Mouse (Mus musculus): ENCODE results near the gene Cacna2d3.

The Cacna2d3 gene

DNA sequence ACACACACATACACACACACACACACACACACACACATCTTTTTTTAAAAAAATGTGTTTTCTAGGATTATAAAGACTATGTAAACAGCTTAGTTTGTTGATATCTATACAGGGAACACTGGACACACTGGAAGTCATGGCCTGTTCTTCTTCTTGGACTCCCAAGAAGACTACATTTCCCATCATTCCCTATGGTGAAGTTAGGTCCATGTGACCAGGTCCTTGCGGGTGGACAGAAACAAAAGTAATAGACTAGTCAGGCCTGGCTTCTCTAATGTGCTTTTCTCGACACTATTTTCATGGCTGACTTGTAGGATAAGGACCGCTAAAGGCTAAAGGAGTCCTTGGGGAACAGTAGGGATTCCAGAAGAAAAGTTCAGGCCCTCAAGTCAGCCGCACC, 78.4 kb downstream of the Cacna2d3 start:
- DNase-seq (ENCODE audit: low read depth, low spot score), result no peak

DNA sequence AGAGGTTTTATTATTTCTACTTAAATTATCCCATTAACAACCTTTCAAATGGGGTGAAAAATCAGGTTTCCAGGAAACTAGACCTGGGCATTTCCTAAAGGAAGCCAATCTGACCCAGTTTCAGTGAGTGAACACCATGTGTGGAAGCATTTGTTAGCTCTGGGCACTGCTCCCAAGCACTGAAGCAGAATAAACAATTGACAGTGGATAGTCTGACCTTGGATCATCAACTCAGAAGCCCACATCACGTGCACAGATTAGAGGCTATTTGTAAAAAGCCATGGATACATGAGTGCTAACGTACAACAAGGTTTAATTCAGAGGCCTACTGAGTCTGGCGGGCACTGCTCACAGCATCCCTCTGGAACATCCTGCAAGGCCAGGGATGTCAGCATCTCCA, 82.4 kb downstream of the Cacna2d3 start:
- no peak for DNase-seq (ENCODE audit: low read depth, low spot score)

DNA sequence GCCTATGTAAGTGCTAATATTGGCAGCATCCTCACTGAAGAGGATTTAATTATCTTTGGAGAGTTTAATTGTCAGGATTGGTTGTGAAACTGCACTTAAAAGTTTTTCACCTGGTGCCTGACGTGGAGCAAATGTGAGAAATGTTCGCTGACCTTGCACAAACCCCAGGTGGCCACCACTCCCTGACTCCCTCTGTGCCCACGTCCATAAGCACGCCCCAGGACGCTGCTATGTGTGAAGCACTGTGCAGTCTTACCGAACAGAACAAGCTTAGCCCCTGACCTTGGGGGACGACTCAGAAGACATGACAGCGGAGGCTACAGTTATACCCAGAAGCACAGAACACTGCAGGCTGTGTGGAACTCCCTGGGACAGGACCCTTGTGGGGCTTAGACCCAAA, 93.5 kb downstream of the Cacna2d3 start:
- no peak for DNase-seq (ENCODE audit: low read depth, low spot score)

DNA sequence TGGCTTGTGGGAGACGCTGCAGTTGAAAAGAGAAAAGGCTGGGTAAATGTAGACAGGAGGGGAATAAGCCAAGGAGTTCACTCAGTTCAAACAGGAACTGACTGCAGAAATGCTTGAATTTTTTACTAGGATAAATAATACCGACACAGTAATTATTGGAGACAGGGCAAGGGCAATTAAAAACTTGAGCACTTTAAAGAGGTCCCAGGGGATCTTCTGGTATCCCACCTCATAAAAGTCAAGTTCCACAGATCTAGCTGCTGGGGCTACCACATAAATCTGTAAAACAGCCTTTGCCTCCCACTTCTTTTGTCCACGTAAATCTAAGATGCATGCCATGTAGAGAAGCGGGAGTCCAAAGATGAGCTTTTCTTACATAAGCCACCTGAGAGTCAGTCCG, 109.2 kb downstream of the Cacna2d3 start:
- DNase-seq (ENCODE audit: low read depth, low spot score), result no peak

DNA sequence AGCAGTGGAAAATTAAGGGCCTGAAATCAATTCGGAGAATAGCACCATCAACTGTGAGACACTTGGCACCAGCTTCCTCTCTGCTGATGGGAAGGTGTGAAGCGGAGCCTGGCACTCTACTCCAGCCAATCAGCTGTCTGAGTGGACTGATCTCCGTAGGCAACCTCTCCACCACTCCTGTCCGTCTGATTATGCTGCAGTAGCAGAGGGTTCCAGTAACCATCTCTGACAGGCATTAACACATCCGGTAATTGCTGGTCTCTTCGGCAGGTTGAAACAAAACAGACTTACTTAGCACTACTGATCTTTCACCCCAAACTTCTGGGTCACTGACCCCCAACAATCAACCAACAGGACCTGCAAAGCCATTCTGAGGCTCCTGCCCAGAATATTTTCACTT, 112.9 kb downstream of the Cacna2d3 start:
- DNase-seq (ENCODE audit: low read depth, low spot score), result no peak

DNA sequence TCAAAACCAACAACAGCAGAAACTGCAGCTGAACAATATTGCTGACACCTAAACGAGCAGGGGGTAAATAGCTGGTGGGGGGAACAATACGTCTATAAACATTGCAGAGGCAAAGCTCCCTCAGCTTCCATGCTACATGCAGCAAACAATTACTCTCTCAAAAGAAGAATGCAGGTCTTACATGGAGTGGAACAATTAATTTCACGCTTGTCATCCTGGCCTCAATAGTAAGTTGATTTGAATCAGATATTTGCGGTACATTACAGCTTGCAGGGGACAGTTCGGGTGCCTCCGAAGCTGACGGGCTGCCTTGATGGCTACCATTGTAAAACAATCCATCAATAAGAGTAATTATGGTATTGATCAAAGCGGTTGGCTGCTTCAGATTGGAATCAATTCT, 122.2 kb downstream of the Cacna2d3 start:
- DNase-seq (ENCODE audit: low read depth, low spot score), result no peak

DNA sequence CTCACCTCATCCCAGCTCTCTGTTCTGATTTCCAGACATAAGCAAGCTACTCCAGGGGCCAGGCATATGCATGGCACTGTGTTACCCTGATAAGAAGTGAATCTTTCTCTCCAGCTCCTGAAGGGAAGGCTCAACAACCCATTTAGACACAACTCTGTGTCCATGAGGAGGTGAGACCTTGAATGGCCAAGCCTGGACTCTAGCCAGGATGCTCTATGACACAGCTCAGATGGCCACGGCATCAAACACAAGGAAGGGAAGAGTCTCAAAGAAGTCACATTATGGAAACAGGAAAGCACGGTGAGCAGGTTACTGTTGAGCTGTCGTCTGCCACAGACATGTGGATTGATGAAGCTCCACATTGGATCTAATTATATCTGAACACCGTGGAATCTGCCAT, 128.8 kb downstream of the Cacna2d3 start:
- DNase-seq (ENCODE audit: low read depth, low spot score), result no peak

DNA sequence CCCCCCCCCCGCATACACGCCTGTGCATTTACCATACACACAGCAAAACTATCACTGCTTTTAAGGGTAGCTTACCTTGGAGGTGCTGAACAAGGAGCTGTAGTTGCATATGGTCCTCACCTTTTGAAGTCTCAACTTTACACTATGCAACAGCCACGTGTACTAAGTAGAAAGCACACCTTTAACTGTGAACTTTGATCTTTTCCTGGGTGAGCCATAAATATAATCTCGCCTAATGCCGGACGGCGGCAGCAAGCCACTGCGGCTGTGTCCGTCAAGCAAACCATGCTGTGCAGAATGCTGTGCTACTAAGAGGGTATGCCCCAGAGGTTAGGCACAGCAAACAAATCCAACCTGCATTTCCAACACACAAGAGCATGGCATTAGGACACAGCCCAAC, 132.0 kb downstream of the Cacna2d3 start:
- DNase-seq (ENCODE audit: low read depth, low spot score), result no peak

DNA sequence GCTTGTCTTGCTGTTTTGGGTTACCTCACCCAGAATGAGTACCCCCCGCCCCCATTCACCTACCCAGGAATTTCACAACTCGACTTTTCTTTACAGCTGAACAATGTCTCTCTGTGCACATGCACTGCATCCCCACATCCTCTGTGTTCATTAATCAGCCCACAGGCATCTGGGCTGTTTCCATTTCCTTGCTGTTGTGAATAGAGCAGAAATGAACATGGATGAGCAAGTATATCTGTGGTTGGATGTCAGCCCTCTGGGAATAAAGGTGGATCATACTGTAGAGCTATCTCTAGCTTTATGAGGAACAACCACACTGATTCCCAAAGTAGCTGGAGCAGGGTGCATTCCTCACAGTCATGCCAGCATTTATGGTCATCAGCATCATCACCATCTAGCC, 139.7 kb downstream of the Cacna2d3 start:
- no peak for DNase-seq (ENCODE audit: low read depth, low spot score)

DNA sequence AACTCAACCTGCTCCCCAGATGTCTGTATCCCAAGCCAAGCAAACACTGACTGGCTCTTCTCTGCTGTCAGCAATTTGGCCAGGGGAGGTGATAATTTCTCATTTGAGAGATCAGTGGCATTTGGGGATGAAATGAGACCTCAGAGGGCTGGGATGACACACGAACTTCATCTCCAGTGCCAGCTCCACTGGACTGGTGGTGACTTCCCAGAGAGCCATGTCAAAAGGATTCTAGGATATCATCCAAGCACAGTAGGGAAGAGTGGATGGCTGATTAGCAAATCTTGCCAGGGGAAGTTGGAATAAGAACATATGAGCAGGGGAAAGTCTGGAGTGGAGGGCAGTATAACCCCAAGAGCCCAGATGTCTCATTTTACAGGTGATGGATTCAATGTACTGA, 143.9 kb downstream of the Cacna2d3 start:
- DNase-seq (ENCODE audit: low read depth, low spot score), result no peak

DNA sequence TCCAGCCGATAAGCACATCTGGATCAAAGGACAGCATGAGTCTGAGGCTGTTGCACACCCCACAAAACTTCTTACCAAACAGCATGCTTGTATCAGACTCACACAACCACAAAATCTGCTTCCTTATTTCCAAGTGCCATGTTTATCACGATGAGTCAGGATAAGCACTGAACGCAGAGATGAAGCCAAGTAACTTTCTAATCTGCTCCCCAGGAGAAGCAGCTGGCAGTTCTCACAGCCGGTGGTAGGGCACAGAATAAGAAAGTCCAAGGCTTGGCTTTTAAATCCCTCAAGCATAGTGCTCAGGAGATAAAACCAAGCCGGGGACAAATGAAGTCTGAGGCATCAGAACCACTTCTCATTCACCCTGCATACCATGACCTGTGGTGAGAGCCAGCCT, 146.1 kb downstream of the Cacna2d3 start:
- DNase-seq (ENCODE audit: low read depth, low spot score), result peak; percentile 35

DNA sequence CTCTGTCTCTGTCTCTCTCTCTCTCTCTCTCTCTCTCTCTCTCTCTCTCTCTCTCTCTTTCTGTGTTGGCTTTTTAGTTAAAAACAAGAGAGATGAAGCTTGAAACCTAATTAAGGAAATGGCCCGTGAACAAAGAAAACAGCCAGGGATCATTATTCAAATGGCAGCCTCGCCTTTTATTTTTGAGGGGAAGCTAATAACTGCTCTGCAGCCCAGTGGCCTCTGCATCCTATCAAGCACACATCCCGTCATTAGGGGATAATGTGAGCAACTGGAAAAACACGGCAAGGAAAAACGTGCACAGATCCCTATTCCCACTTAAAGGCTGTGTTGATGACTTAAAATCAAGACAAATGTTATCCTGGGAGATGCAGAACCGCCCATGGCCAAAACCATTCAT, 159.0 kb downstream of the Cacna2d3 start:
- no peak for DNase-seq (ENCODE audit: low read depth, low spot score)

DNA sequence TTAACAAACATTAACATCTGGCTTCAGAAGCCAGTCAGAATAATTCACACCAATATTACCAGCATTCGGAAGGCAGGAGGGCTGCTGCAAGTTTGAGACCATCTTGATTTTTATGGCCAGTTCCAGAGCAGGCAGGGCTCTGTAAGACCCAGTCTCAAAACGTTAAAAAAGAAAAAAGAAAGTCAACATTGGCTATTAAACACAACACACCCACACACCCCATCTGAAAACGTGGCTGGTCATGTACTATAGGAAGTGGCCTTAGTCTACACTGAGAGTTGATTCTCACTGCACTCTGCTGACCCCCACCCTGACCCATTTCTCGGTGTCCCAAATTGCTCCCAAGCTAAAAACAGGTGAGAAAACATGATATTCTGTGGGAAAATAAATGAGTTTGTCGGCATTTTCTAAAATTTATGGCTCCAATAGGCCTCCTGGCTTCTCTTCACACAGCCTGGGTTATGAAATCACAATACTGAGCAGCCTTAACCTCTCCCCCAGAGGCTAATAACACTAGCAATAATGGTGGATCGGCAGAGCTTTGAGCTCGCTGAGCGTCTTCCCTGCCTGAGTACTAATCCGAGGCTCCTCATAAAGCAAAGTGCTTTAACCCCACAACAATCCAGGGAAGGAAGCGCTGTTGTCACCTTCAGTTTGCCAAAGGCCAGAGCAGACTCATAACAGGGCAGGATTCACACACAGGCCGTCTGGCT, 160.4 kb downstream of the Cacna2d3 start:
- DNase-seq (ENCODE audit: low read depth, low spot score), result no peak

DNA sequence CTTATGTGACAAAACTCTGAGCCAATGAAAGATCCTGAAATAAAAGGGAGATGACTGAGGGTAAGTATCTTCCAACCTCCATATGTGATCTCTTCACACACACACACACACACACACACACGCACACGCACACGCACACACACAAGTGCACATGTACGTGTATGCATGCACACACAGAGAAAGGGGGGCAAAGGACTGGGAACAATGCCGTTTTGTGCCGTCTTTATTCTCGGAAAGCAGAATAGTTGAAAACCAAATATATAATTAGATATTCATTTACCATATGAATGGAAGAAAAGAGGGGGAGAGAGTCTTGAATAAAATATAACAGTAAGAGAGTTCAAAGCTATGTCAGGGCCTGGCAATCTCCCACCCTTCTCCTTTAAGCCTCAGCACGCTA, 163.2 kb downstream of the Cacna2d3 start:
- no peak for DNase-seq (ENCODE audit: low read depth, low spot score)

DNA sequence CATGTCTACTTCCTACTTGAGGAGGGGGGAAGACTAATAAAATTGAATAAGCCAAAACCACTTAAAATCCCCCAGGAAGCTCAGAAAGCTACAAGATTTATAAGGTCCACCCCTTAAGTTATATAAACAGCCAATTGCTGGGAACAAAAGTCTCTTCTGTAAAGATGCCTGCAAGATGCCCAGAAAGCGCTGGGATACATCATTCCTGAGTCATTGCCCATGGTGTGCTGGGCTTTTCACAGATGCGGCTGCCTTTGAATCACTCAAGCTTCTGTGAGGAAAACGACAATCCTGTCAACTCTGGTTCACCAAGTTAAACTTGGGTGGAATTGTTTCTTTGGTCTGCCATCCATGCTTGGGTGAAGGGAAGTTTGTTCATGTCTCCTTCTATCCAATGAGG, 165.5 kb downstream of the Cacna2d3 start:
- no peak for DNase-seq (ENCODE audit: low read depth, low spot score)

DNA sequence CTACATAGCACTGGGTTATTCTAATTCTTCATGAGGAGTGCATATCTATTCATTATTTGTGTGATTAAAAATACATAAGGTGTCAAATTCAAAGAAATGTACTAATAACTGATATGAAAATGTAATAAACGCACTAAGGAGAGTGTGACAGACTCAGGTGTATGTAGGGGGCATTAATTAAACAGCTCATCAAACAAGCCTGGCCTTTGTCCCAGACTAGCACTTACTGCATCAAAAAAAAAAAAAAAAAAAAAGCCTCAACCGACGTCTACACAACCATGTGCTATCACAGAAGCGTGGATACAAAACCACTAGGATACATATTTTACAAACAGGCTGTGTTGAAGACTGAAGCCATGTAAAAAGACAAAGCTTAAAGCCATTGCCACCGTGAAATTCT, 169.2 kb downstream of the Cacna2d3 start:
- DNase-seq (ENCODE audit: low read depth, low spot score), result no peak

DNA sequence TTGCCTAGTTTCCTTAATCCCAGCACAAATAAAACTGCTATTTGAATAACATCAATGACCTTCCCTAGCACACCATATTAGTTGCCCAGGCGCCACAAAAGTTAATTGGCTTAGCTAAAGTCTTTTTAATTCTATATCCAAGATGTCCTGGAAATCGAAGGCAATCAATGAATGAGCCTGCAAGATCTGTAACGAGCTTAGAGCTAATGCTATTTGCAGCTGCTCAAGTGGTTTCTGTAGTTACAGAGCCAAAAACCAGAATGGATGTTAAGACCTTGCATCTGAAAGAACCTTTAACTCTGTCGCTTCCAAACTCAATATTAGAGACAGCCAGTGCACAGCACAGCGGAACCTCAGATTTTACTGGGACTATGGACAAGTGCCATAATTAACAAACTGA, 173.0 kb downstream of the Cacna2d3 start:
- DNase-seq (ENCODE audit: low read depth, low spot score), result no peak

DNA sequence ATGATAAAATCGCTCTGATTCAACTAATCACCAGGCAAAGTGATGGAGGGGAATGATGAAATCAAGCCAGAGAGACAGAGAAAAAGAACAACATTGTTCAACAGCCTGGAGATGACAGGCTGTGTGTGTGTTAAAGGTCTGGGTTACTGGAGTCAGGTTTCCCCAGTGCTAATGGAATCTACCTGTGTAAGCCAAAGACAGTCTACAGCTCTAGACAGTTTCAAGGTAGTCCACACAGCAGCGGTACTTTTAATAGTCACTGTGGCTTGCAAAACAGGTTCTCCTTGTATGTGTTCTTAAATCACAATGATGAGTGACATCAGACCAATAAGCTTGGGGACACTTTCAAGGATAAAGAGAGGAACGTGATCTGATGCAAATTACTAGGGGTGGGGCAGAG, 191.1 kb downstream of the Cacna2d3 start:
- DNase-seq (ENCODE audit: low read depth, low spot score), result no peak

DNA sequence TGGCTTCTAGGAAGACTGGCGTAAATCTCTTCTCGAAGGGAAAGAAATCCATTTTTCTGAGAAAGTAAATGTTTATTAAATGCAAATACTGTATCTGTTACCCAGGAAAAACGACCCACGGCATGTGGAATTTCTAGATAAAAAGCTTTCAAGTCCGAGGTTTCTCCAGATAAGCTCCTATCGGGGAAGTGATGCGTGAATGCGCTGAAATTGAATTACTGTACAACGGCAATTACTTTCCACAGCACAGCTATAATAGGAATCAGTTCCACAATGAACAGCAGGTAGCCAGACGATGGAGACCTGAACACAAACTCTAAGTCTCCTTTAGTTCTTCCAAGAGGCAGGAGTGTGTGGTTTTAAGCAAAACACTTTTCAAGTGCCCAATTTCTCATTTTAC, 193.0 kb downstream of the Cacna2d3 start:
- no peak for DNase-seq (ENCODE audit: low read depth, low spot score)

DNA sequence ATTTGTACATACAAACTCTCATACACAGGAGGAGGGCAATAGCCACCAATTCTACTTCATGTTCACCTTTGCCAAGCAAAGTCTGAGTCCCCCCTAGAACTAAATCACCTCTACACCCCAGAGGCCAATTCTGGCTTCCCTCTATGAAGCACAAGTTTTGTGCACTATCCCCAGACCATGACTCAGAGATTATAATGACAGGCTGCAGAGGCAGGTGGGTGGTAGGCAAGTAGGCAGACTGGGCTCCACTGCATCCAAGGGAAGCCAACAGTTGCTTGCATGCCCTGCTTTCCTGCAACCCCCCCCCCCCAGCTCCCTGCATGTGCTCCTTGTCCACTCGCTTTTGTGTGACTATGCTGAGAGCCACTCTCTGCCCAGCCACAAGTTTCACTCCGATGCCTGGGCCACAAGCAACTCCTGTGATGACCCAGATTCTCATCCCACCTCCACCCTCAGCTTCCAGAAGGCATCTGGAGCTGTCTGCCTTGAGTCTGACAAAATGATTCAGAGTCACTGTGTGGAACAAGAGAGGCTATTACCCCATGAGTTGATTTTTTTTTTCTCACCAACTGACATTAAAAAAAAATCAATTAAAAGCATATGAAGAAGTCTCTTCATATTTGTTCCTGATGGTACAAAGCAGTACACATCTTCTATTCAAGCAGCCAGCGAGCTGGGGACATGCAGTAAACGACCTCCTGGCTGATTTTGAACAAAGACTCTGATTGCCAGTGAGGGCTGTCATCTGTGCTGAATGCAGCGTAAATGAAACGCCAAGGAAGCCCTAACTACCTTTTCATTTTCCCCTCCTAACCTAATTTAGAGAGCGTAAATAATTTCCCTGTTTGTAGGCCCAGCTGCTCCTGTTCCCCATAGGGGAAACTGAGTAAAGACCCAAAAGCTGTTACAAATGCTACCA, 201.7 kb downstream of the Cacna2d3 start:
- DNase-seq (ENCODE audit: low read depth, low spot score), result peak; percentile 55

DNA sequence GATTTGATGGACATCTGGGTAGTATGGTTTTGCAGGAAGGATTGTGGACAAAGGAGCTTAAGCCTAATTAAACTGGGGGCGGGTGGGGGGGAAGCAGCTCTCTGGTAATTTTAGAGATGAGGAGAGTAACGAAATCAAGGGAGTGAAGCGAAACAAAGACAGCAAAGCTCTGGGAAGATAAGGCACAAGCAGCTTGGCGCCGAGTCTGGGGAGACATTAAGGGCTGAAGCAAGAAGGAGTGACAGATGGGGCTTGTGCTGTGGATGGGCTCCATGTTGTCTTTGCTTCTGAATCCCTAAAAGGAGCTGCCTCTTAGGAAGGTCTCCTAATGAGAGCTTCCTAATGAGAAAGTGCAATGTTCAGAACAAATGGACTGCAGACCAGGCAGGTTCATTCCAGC, 219.0 kb downstream of the Cacna2d3 start:
- no peak for DNase-seq (ENCODE audit: low read depth, low spot score)

DNA sequence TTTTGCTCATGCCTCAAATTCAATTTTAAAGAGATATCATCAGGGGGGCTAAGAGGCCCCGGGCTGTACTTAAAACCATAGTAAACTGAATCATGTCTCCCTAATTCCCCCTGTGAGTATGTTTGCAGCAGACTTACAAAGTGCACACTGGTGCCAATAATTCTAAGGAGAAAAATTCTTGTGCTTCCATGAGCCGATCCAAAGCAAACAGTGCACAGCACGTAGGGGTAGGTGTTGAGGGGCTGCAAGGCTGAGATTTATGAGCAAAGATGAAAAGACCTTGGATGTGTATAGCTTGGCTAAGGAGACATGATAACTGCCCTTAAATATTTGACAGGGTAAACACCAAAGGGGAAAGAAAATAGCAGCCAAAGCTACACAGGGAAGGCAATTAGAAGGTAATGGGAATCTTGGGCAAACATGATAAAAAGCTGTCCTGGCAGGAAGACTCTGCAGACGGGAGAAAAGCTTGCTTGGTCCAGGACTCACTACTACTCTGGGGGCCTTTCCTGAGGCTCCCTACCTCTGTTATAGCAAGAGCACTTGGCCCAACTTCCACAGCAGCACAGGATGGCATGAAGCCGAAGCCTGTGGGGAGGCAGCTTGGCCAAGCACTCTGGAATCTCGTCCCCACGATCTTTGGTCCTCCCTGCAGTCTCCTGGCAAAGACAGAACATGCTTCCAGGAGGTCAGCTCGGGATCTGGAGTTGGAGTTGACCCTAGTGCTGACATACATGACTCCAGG, 222.9 kb downstream of the Cacna2d3 start:
- DNase-seq (ENCODE audit: low read depth, low spot score), result no peak
